Mouse (Mus musculus): ENCODE measurements around the gene Rraga. TPM values are rescaled to one million over a fixed set of nuclear protein-coding genes. Genes with fewer than 3 reads are reported as not detected.
"Not testable (repeated sequence)": the region's sequence is repeated elsewhere in the genome, so short reads cannot be mapped to it uniquely, and the experiment has no call there.

Gene Rraga
- total RNA-seq, 4 experiments from 2014 or later = 137 to 150 (median 140) TPM

- no peak for DNase-seq (ENCODE audit: low spot score in 2 of 2)
Observed at GRCm38 (mm10) chr4:86588236-86588635, 12.8 kb downstream of the Rraga start.

GRCm38 (mm10) chr4:86591304-86591703 lies 15.8 kb downstream of the Rraga start:
- DNase-seq (ENCODE audit: low spot score in 2 of 2) = no peak

GRCm38 (mm10) chr4:86611524-86612288 lies 36.2 kb downstream of the Rraga start, which contains the start of gene Haus6:
Haus6 (minus strand) TSS chr4:86612055.
- DNase-seq (ENCODE audit: low spot score in 2 of 2) = peak; percentile 76 to 96

GRCm38 (mm10) chr4:86612289-86612620 lies 36.8 kb downstream of the Rraga start:
- DNase-seq (ENCODE audit: low spot score in 2 of 2) = no peak

GRCm38 (mm10) chr4:86620506-86620905 lies 45.0 kb downstream of the Rraga start:
- DNase-seq (ENCODE audit: low spot score in 2 of 2) = peak in 1 of 2 experiments; percentile 10

- no peak for DNase-seq (ENCODE audit: low spot score in 2 of 2)
Observed at GRCm38 (mm10) chr4:86622116-86622515, 46.6 kb downstream of the Rraga start.

GRCm38 (mm10) chr4:86622532-86622931 lies 47.1 kb downstream of the Rraga start:
- DNase-seq (ENCODE audit: low spot score in 2 of 2) = not testable (repeated sequence)

GRCm38 (mm10) chr4:86625463-86625862 lies 50.0 kb downstream of the Rraga start:
- no peak for DNase-seq (ENCODE audit: low spot score in 2 of 2)

GRCm38 (mm10) chr4:86626496-86626895 lies 51.0 kb downstream of the Rraga start:
- not testable (repeated sequence) for DNase-seq (ENCODE audit: low spot score in 2 of 2)

Other genes with a start within 250 kb of the Rraga start
- gene Saxo1, start 17.3 kb upstream of the Rraga start, total RNA-seq (2022) = not detected
- 10 to 100 TPM in 3 of 4 experiments, 1 to 10 TPM in 1; 9.0 to 11.0 (median 10.5) TPM for gene Haus6, start 36.4 kb downstream of the Rraga start, total RNA-seq (2022)
- gene Plin2, start 94.4 kb downstream of the Rraga start, total RNA-seq (2022) = 10 to 100 TPM; 12.3 to 24.9 (median 18.8) TPM
- gene Dennd4c, start 172.9 kb downstream of the Rraga start, total RNA-seq (2022) = 10 to 100 TPM; 10.7 to 12.2 (median 11.6) TPM

Measured in left cerebral cortex, adult 8-10 months (tissue).